7 mouse cellular contexts compared by ENCODE assay signal in genomic region chr2:181600226-181600758, GRCm38 (mm10). TPM values are rescaled to one million over a fixed set of nuclear protein-coding genes. Genes with fewer than 3 reads are reported as not detected.
DNase-seq lines count a peak whose midpoint lies in the region; ATAC-seq and TF ChIP-seq lines count a peak whose summit lies in the region.

No protein-coding gene starts in this region.

- peaks cover 5% of the 10 kb centered on the region; the same call in 1 of the 2 replicates for H3K79me2 ChIP-seq in liver, adult 2 months (ENCODE audit: control insufficient read depth, insufficient read depth, low read length)

- WGBS in liver, adult 2 months, result 56% methylated on average over 6 of the region's 6 CpGs
- WGBS in embryonic facial prominence, embryonic 15.5 days, result 54% methylated on average over 6 of the region's 6 CpGs
- 69% methylated on average over 6 of the region's 6 CpGs for WGBS in hindbrain, postnatal 0 days

- peak overlapping the region; percentile 81 for H3K27ac ChIP-seq in liver, adult 2 months (replicated peaks; ENCODE audit: insufficient read depth, low read depth, low read length)
- H3K27ac ChIP-seq in embryonic facial prominence, embryonic 15.5 days (replicated peaks), result peak overlapping the region; percentile 81
- peak overlapping the region; percentile 91 for H3K27ac ChIP-seq in hindbrain, postnatal 0 days

- no peak for TF ChIP-seq CTCF in liver, adult 2 months (IDR thresholded peaks at IDR 0.05; ENCODE audit: low read depth, low read length)
- TF ChIP-seq CTCF in hindbrain, postnatal 0 days (IDR thresholded peaks at IDR 0.05; ENCODE audit: low read depth), result no peak

- H3K4me1 ChIP-seq in liver, adult 2 months (ENCODE audit: control insufficient read depth, insufficient read depth, low read length), result peaks cover 5% of the 10 kb centered on the region
- peaks cover 29% of the 10 kb centered on the region for H3K4me1 ChIP-seq in embryonic facial prominence, embryonic 15.5 days
- H3K4me1 ChIP-seq in hindbrain, postnatal 0 days (ENCODE audit: insufficient read depth, low read length), result peaks cover 19% of the 10 kb centered on the region

- no peak for ATAC-seq in embryonic facial prominence, embryonic 15.5 days (ENCODE audit: insufficient number of reproducible peaks, low FRiP score, low TSS enrichment, low read depth)
- ATAC-seq in hindbrain, postnatal 0 days, result no peak

- DNase-seq in liver, adult 2 months (ENCODE audit: extremely low read depth, low read depth, low spot score), result no peak
- DNase-seq in liver, result no peak
- DNase-seq in hindbrain, postnatal 0 days (ENCODE audit: low spot score), result no peak
- peak; percentile 39 for DNase-seq in naive thymus-derived CD4-positive, alpha-beta T cell, adult 2 months (ENCODE audit: low read depth)
- no peak for DNase-seq in gastrocnemius, postnatal 25 days
- DNase-seq in adrenal gland, adult 2 months, result no peak

- H3K4me3 ChIP-seq in liver, adult 2 months (ENCODE audit: insufficient read depth, low read depth, low read length), result 0 out of 2 replicates have a peak overlapping the region, but pooled peaks have one; percentile 94
- peak overlapping the region; percentile 98 for H3K4me3 ChIP-seq in embryonic facial prominence, embryonic 15.5 days (replicated peaks)
- H3K4me3 ChIP-seq in hindbrain, postnatal 0 days (ENCODE audit: low read length), result peak overlapping the region; percentile 91

- H3K27me3 ChIP-seq in liver, adult 2 months (ENCODE audit: control insufficient read depth, insufficient read depth, low read length), result no peaks in the 10 kb centered on the region
- peaks cover 16% of the 10 kb centered on the region for H3K27me3 ChIP-seq in embryonic facial prominence, embryonic 15.5 days
- H3K27me3 ChIP-seq in hindbrain, postnatal 0 days (ENCODE audit: insufficient read depth, low read length), result no peaks in the 10 kb centered on the region

- peaks cover 3% of the 10 kb centered on the region; the same call in 1 of the 2 replicates for H3K36me3 ChIP-seq in liver, adult 2 months (ENCODE audit: control insufficient read depth, insufficient read depth, low read length)
- H3K36me3 ChIP-seq in embryonic facial prominence, embryonic 15.5 days, result no peaks in the 10 kb centered on the region
- H3K36me3 ChIP-seq in hindbrain, postnatal 0 days (ENCODE audit: insufficient read depth, low read length), result 0 out of 2 replicates have a peak, but pooled peaks cover 7% of the 10 kb centered on the region

- H3K4me2 ChIP-seq in embryonic facial prominence, embryonic 15.5 days (replicated peaks), result peak overlapping the region; percentile 73
- peak overlapping the region; percentile 90 for H3K4me2 ChIP-seq in hindbrain, postnatal 0 days (ENCODE audit: low read depth, low read length)

- H3K9ac ChIP-seq in liver, adult 2 months (ENCODE audit: low read depth, low read length), result peak overlapping the region; percentile 83
- H3K9ac ChIP-seq in embryonic facial prominence, embryonic 15.5 days, result 0 out of 2 replicates have a peak overlapping the region, but pooled peaks have one; percentile 35
- H3K9ac ChIP-seq in hindbrain, postnatal 0 days (replicated peaks; ENCODE audit: low read length), result peak overlapping the region; percentile 90

- H3K9me3 ChIP-seq in embryonic facial prominence, embryonic 15.5 days (replicated peaks), result no peaks in the 10 kb centered on the region
- H3K9me3 ChIP-seq in hindbrain, postnatal 0 days (ENCODE audit: low read length), result no peaks in the 10 kb centered on the region

- TF ChIP-seq POLR2A in liver, adult 2 months (IDR thresholded peaks at IDR 0.05; ENCODE audit: extremely low read depth, insufficient read depth, low read length), result no peak

RNA-seq across cellular contexts. Expression of gene Samd10, which starts 1.3 kb away (rescaled TPM):
- 0.54 and 0.55 TPM in 2 replicates for total RNA-seq in liver, adult 2 months (2014; rRNA removed)
- 2.2 and 4.6 TPM in 2 replicates for polyA plus RNA-seq in liver, adult 2 months (2012; rRNA removed)
- polyA plus RNA-seq in embryonic facial prominence, embryonic 15.5 days (2015; fragmentation: Nextera tagmentation; extraction: Ambion mirVana), result 13.3 and 15.6 TPM in 2 replicates
- 110 and 144 TPM in 2 replicates for total RNA-seq in hindbrain, postnatal 0 days (2014; rRNA removed)
- polyA plus RNA-seq in hindbrain, postnatal 0 days (2015; fragmentation: Nextera tagmentation; extraction: Ambion mirVana), result 124 and 138 TPM in 2 replicates
- 1 to 10 TPM in 1 of 2 experiments, under 1 TPM in 1; 0.97 to 1.1 TPM for total RNA-seq in gastrocnemius, postnatal 25 days (2021)
- total RNA-seq in adrenal gland, adult 2 months (2021), result 10 to 100 TPM in 1 of 2 experiments, 1 to 10 TPM in 1; 9.6 to 21.6 TPM
- 41.0 and 44.6 TPM in 2 replicates for polyA plus RNA-seq in adrenal gland, adult 2 months (2012; rRNA removed)

RNA-seq across cellular contexts. Expression of gene Zfp512b, which starts 7.7 kb away (rescaled TPM):
- 9.5 and 15.1 TPM in 2 replicates for total RNA-seq in liver, adult 2 months (2014; rRNA removed)
- polyA plus RNA-seq in liver, adult 2 months (2012; rRNA removed), result 16.9 and 28.0 TPM in 2 replicates
- polyA plus RNA-seq in embryonic facial prominence, embryonic 15.5 days (2015; fragmentation: Nextera tagmentation; extraction: Ambion mirVana), result 62.1 and 74.8 TPM in 2 replicates
- 66.2 and 75.8 TPM in 2 replicates for total RNA-seq in hindbrain, postnatal 0 days (2014; rRNA removed)
- 70.3 and 74.6 TPM in 2 replicates for polyA plus RNA-seq in hindbrain, postnatal 0 days (2015; fragmentation: Nextera tagmentation; extraction: Ambion mirVana)
- 10 to 100 TPM; 17.2 to 17.4 TPM for total RNA-seq in gastrocnemius, postnatal 25 days (2021)
- 10 to 100 TPM; 40.9 to 52.7 TPM for total RNA-seq in adrenal gland, adult 2 months (2021)
- 69.2 and 72.6 TPM in 2 replicates for polyA plus RNA-seq in adrenal gland, adult 2 months (2012; rRNA removed)

RNA-seq across cellular contexts. Expression of gene Prpf6, which starts 8.6 kb away (rescaled TPM):
- total RNA-seq in liver, adult 2 months (2014; rRNA removed), result 24.3 and 27.3 TPM in 2 replicates
- 11.1 and 13.4 TPM in 2 replicates for polyA plus RNA-seq in liver, adult 2 months (2012; rRNA removed)
- polyA plus RNA-seq in embryonic facial prominence, embryonic 15.5 days (2015; fragmentation: Nextera tagmentation; extraction: Ambion mirVana), result 60.4 and 63.6 TPM in 2 replicates
- 29.9 and 32.3 TPM in 2 replicates for total RNA-seq in hindbrain, postnatal 0 days (2014; rRNA removed)
- polyA plus RNA-seq in hindbrain, postnatal 0 days (2015; fragmentation: Nextera tagmentation; extraction: Ambion mirVana), result 39.8 and 42.4 TPM in 2 replicates
- total RNA-seq in gastrocnemius, postnatal 25 days (2021), result 10 to 100 TPM; 23.2 to 28.2 TPM
- 10 to 100 TPM; 63.0 to 69.0 TPM for total RNA-seq in adrenal gland, adult 2 months (2021)
- 6.7 and 9.6 TPM in 2 replicates for polyA plus RNA-seq in adrenal gland, adult 2 months (2012; rRNA removed)

RNA-seq across cellular contexts. Expression of gene Uckl1, which starts 15.6 kb away (rescaled TPM):
- 28.1 and 30.9 TPM in 2 replicates for total RNA-seq in liver, adult 2 months (2014; rRNA removed)
- 49.1 and 90.1 TPM in 2 replicates for polyA plus RNA-seq in liver, adult 2 months (2012; rRNA removed)
- polyA plus RNA-seq in embryonic facial prominence, embryonic 15.5 days (2015; fragmentation: Nextera tagmentation; extraction: Ambion mirVana), result 50.7 and 55.7 TPM in 2 replicates
- total RNA-seq in hindbrain, postnatal 0 days (2014; rRNA removed), result 49.9 and 58.2 TPM in 2 replicates
- 36.5 and 38.1 TPM in 2 replicates for polyA plus RNA-seq in hindbrain, postnatal 0 days (2015; fragmentation: Nextera tagmentation; extraction: Ambion mirVana)
- 10 to 100 TPM; 23.9 to 26.5 TPM for total RNA-seq in gastrocnemius, postnatal 25 days (2021)
- total RNA-seq in adrenal gland, adult 2 months (2021), result 10 to 100 TPM; 64.9 to 73.6 TPM
- 165 and 170 TPM in 2 replicates for polyA plus RNA-seq in adrenal gland, adult 2 months (2012; rRNA removed)

RNA-seq across cellular contexts. Expression of gene Gm29797, which starts 56.5 kb away (rescaled TPM):
- not detected in 2 replicates for total RNA-seq in liver, adult 2 months (2014; rRNA removed)
- not detected in 2 replicates for polyA plus RNA-seq in liver, adult 2 months (2012; rRNA removed)
- 0.24 and 0.31 TPM in 2 replicates for polyA plus RNA-seq in embryonic facial prominence, embryonic 15.5 days (2015; fragmentation: Nextera tagmentation; extraction: Ambion mirVana)
- not detected in 2 replicates for total RNA-seq in hindbrain, postnatal 0 days (2014; rRNA removed)
- not detected in 2 replicates for polyA plus RNA-seq in hindbrain, postnatal 0 days (2015; fragmentation: Nextera tagmentation; extraction: Ambion mirVana)
- total RNA-seq in gastrocnemius, postnatal 25 days (2021), result not detected
- total RNA-seq in adrenal gland, adult 2 months (2021), result under 1 TPM in 1 of 2 experiments, not detected in 1; 0.55 TPM
- 0.47 TPM in 1 of 2 replicates, not detected in the other for polyA plus RNA-seq in adrenal gland, adult 2 months (2012; rRNA removed)

Comparison
In these comparisons a context has a peak if more than half of its experiments do, and no peak if none do; other contexts are left out.
1. H3K9ac ChIP-seq: peak in every context shown above with its lines; median percentile 90 in hindbrain, postnatal 0 days; 83 in liver, adult 2 months; 35 in embryonic facial prominence, embryonic 15.5 days.